Mouse (Mus musculus) kidney, postnatal 0 days (tissue): ENCODE results near the gene Iqsec1. TPM values are rescaled to one million over a fixed set of nuclear protein-coding genes. Genes with fewer than 3 reads are reported as not detected.
A peak's percentile ranks its signal among the peaks of the same experiment; 100 is the strongest.

Experiments
- ATAC-seq: fragments of 200-750 bp; cut with Nextera tagmentation; replicated peaks from 2 replicates; pipeline ENCODE4 v1.8.0; 2017; ENCODE audit warnings: low read depth, moderate number of reproducible peaks, moderate TSS enrichment, moderate library complexity; ENCODE audit not compliant: low FRiP score
- DNase-seq: peaks from one replicate; pipeline ENCODE4 v3.0.0-alpha.2; 2016; ENCODE audit warnings: low spot score
- H3K27ac ChIP-seq: fragments of 300-500 bp; sonication (generic); 2 replicates; pipeline ENCODE4 v1.5.1; 2014; ENCODE audit warnings: mild to moderate bottlenecking
- H3K27me3 ChIP-seq: fragments of 300-500 bp; sonication (generic); 2 replicates; pipeline ENCODE4 v1.6.1; 2014; ENCODE audit warnings: low read length, mixed read lengths; ENCODE audit not compliant: insufficient read depth
- H3K36me3 ChIP-seq: fragments of 300-500 bp; sonication (generic); 2 replicates; pipeline ENCODE4 v1.6.1; 2014; ENCODE audit warnings: low read length, mixed read lengths; ENCODE audit not compliant: insufficient read depth
- H3K4me1 ChIP-seq: fragments of 300-500 bp; sonication (generic); replicated peaks from 2 replicates; pipeline ENCODE4 v1.6.1; 2014; ENCODE audit warnings: antibody characterized with exemption, low read length, mixed read lengths; ENCODE audit not compliant: insufficient read depth
- H3K4me2 ChIP-seq: fragments of 300-500 bp; sonication (generic); 2 replicates; pipeline ENCODE4 v1.6.1; 2014; ENCODE audit warnings: mild to moderate bottlenecking, low read length, moderate library complexity, mixed read lengths
- H3K4me3 ChIP-seq: fragments of 300-500 bp; sonication (generic); replicated peaks from 2 replicates; pipeline ENCODE4 v1.5.1; 2014; ENCODE audit warnings: low read depth, low read length
- H3K9ac ChIP-seq: fragments of 300-500 bp; sonication (generic); 2 replicates; pipeline ENCODE4 v1.6.1; 2014; ENCODE audit warnings: low read depth, low read length
- H3K9me3 ChIP-seq: fragments of 300-500 bp; sonication (generic); replicated peaks from 2 replicates; pipeline ENCODE4 v1.6.1; 2016; ENCODE audit warnings: low read length, inconsistent platforms, mixed read lengths
- CTCF ChIP-seq: IDR thresholded peaks from 2 replicates; pipeline ENCODE4 v1.5.1; 2016; ENCODE audit warnings: antibody characterized with exemption, low read depth, mild to moderate bottlenecking, moderate library complexity
- WGBS: fragments of 180-500 bp; shearing (Covaris S2); extraction: QIAGEN DNeasy Blood & Tissue Kit; methylation state at CpG from one replicate; pipeline ENCODE4 v1.1.7; 2014; 5-methylcytosine and 5-hydroxymethylcytosine counted together
- polyA plus RNA-seq: library from polyadenylated mRNA; unstranded; fragments of >200 nt; fragmentation: Nextera tagmentation; extraction: Ambion mirVana; gene quantifications from 2 replicates; pipeline ENCODE4 v1.2.1, GENCODE M21; 2015

The Iqsec1 gene
- polyA plus RNA-seq, 1 experiment from 2014 or later: 12.3 TPM

DNA sequence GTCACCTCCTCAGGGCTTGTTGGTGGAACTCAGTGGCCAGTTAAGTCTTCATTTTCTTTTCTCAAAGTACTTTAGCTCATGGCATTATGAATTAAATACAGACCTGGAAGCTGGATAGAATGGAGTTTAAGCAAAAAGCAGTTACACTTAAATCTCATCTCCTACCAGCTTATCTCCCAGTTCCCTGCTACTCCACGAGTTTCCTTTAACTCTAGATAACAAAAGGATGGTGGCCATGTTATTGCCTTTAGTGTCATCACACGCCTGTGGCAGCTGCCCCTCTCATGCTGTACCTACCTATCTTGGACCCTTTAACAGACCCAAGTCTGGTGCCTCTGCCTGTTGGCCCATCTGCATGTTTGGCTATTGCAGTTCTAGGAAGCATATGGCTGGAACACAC is 151.7 kb downstream of the Iqsec1 start:
- Histone ChIP-seq H3K4me1 (no peaks in the 10 kb centered on the region), H3K4me3 (no peak overlapping the region), H3K4me2 (no peak overlapping the region), H3K36me3 (no peaks in the 10 kb centered on the region), H3K9ac (no peak overlapping the region), H3K27me3 (no peaks in the 10 kb centered on the region), H3K9me3 (no peaks in the 10 kb centered on the region), H3K27ac (no peak overlapping the region)
- ATAC-seq (no peak), DNase-seq (no peak)
- TF ChIP-seq CTCF: no peak
- WGBS: 48% methylated on average over 2 of the region's 2 CpGs

DNA sequence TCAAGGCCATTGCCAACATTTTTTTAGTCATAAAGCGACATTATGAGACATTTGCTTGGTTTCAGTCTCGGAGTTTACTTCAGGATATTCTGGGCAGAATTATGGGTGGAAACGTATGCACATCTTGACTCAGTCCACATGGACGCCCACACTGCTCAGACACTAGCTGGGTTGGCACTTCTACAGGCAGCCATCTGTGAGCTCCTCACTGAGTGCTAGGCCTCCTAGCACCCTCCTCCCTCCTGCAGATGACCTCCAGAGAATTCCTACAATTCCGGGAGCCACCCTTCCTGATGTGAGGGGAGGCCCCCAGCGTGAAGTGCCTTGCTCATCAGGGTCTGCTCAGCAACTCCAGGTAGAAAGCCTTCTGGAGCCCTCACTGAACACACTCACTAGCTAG is 158.9 kb downstream of the Iqsec1 start:
- DNase-seq: no peak
- no peak for ATAC-seq
- no peak overlapping the region for H3K4me2 ChIP-seq
- H3K27ac ChIP-seq: no peak overlapping the region
- no peaks in the 10 kb centered on the region for H3K4me1 ChIP-seq
- H3K9ac ChIP-seq: no peak overlapping the region
- H3K9me3 ChIP-seq: no peaks in the 10 kb centered on the region
- no peak overlapping the region for H3K4me3 ChIP-seq
- no peak for TF ChIP-seq CTCF
- no peaks in the 10 kb centered on the region for H3K27me3 ChIP-seq
- no peaks in the 10 kb centered on the region for H3K36me3 ChIP-seq
- 86% methylated on average over 6 of the region's 6 CpGs for WGBS

DNA sequence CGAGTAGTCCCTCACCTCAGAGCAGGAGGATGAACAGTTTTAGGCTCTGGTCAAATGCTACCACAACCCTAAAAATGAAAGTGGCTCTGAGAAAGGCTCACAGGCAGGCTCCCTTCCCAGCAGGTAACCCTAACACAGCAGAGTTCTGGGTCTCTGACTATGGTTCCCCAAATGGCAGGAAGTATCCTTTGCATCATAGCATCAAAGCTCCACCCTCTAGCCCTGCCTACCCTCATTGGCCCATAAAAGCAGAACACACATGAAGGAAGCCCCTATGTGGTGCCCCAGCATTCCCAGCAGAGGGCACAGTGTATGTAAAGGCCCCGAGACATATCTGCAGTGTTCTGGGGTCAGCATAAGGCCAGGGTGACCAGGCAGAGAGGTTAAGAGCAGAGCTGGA is 163.4 kb downstream of the Iqsec1 start:
- Histone ChIP-seq H3K36me3 (no peaks in the 10 kb centered on the region), H3K4me2 (no peak overlapping the region), H3K9ac (no peak overlapping the region), H3K27me3 (no peaks in the 10 kb centered on the region), H3K27ac (no peak overlapping the region), H3K9me3 (no peaks in the 10 kb centered on the region), H3K4me1 (no peaks in the 10 kb centered on the region), H3K4me3 (no peak overlapping the region)
- TF ChIP-seq CTCF: 0 out of 2 replicates have a peak, but pooled peaks have one; percentile 10
- ATAC-seq (no peak), DNase-seq (no peak)
- 78% methylated on average over 2 of the region's 2 CpGs for WGBS

DNA sequence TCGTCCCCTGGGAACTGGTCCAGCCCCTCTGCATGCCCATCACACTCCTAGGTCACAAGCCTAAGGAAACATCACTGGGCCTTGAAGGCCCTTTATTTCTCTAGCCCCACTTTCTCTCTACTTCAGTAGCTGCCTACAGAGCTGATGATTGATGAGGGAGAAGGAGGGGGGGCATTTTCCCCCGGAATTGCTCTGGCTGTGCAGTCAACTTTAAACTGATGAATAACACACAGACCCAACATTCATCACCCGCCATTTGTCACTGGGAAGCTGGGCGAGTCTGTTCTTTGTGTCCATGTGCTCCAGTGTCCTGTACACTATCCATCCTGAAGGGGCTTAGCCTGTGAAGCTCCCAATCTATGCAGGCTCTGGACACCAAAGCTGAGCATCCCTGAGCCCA is 165.2 kb downstream of the Iqsec1 start:
- Histone ChIP-seq H3K27ac (no peak overlapping the region), H3K4me2 (no peak overlapping the region), H3K27me3 (no peaks in the 10 kb centered on the region), H3K36me3 (no peaks in the 10 kb centered on the region), H3K4me1 (no peaks in the 10 kb centered on the region), H3K9me3 (no peaks in the 10 kb centered on the region), H3K4me3 (no peak overlapping the region), H3K9ac (no peak overlapping the region)
- no peak for ATAC-seq
- TF ChIP-seq CTCF: no peak
- DNase-seq: peak; percentile 22
- 19% methylated on average over 4 of the region's 4 CpGs for WGBS

DNA sequence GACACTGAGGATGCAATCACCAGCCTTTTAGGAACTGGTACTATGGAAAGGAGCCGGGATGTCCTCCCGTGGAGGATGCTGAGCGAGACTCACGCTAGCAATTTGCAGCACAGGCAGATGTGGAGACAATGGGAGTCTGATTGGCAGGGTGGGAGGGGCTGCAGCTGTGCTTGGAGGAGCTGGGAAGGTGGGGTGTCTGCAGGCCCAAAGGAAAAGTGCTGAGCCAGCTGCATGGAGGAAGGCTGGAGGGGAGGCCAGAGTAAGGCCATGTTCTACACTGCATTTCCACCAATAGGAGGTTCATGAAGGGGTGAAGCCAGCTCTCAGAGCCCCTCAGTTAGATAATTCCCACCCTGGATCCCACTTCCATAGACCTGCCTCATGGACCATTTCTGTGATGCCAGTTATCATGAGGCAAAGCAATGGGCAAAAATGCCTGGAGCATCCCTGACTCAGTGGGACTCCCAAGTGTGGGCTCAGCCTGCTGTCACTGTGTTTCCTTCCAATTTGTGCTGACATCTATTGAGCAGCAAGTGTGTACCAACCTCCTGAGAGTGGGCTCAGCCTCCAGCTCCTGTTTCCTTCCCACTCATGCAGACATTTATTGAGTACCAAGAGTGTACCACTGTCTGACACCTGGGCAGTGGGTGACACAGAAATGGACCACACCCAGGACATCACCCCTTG is 166.4 kb downstream of the Iqsec1 start:
- WGBS: 66% methylated on average over 4 of the region's 4 CpGs
- no peak overlapping the region for H3K27ac ChIP-seq

GRCm38 (mm10) chr6:90819880-90820279 is 168.6 kb downstream of the Iqsec1 start:
- ATAC-seq: no peak
- Histone ChIP-seq H3K9me3 (no peaks in the 10 kb centered on the region), H3K36me3 (no peaks in the 10 kb centered on the region), H3K4me2 (no peak overlapping the region), H3K4me3 (no peak overlapping the region), H3K27me3 (no peaks in the 10 kb centered on the region), H3K27ac (no peak overlapping the region), H3K4me1 (no peaks in the 10 kb centered on the region), H3K9ac (no peak overlapping the region)
- WGBS: 55% methylated on average over 2 of the region's 2 CpGs
- peak; percentile 21 for DNase-seq
- peak; percentile 55; the same call in 1 of the 2 replicates for TF ChIP-seq CTCF

More for the DNA sequence above, 166.4 kb downstream of the Iqsec1 start:
- H3K27me3 ChIP-seq: no peaks in the 10 kb centered on the region
- ATAC-seq (no peak), DNase-seq (no peak)
- no peaks in the 10 kb centered on the region for H3K4me1 ChIP-seq
- no peaks in the 10 kb centered on the region for H3K9me3 ChIP-seq
- no peak overlapping the region for H3K9ac ChIP-seq
- no peaks in the 10 kb centered on the region for H3K36me3 ChIP-seq
- TF ChIP-seq CTCF: no peak
- H3K4me3 ChIP-seq: no peak overlapping the region
- no peak overlapping the region for H3K4me2 ChIP-seq

GRCm38 (mm10) chr6:90818956-90819355 is 169.5 kb downstream of the Iqsec1 start:
- no peaks in the 10 kb centered on the region for H3K27me3 ChIP-seq
- WGBS: 0% methylated on average over 1 of the region's 4 CpGs

More at GRCm38 (mm10) chr6:90818956-90819355, 169.5 kb downstream of the Iqsec1 start:
- Histone ChIP-seq H3K27ac (no peak overlapping the region), H3K36me3 (no peaks in the 10 kb centered on the region), H3K4me2 (no peak overlapping the region), H3K9me3 (no peaks in the 10 kb centered on the region), H3K9ac (no peak overlapping the region), H3K4me3 (no peak overlapping the region), H3K4me1 (no peaks in the 10 kb centered on the region)
- ATAC-seq (no peak), DNase-seq (peak; percentile 83)
- TF ChIP-seq CTCF: peak; percentile 84
